ENCODE assay signal across 8 mouse cellular contexts in the genomic region with DNA sequence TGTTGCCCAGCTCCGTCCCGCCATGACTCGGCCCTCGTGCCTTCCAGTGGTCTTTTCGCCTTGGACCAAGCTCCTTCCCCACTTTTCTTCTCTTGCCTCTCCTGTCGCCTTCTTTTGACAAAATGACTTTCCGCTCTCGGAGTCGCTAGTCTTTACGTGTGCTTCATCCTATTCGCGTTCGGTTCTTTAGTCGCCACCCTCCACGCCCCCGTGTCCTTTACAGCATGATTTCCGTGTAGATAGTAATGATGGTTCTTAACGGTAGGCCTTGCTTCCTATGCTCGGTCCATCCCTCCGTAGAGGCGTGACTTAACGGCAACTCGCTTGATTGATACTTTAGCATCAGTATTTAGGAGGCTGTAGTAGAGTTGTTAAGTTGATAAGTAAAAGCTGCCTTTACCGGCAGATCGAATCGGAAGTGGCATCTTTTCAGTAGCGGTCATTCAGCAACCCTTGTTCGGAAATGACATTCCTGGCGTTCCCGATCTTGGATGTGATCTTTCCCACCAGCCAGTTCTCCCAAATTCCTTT. TPM values are rescaled to one million over a fixed set of nuclear protein-coding genes. Genes with fewer than 3 reads are reported as not detected.
DNase-seq lines count a peak whose midpoint lies in the region; ATAC-seq lines count a peak whose summit lies in the region.

No protein-coding gene starts in this region.

- H3K27me3 ChIP-seq in heart, embryonic 11.5 days (ENCODE audit: control insufficient read depth, insufficient read depth, low read length): no peaks in the 10 kb centered on the region
- H3K27me3 ChIP-seq in hindbrain, embryonic 11.5 days (ENCODE audit: control insufficient read depth, insufficient read depth, low read length): no peaks in the 10 kb centered on the region
- H3K27me3 ChIP-seq in liver, embryonic 13.5 days: no peaks in the 10 kb centered on the region

- intact Hi-C loops in heart, postnatal 36 days (cut with DNase I): loop anchor here (5.0 kb wide), 1 partner anchor 40 kb away; a partner anchor contains a TSS

- H3K4me2 ChIP-seq in heart, embryonic 11.5 days: peak overlapping the region; percentile 90
- H3K4me2 ChIP-seq in hindbrain, embryonic 11.5 days (replicated peaks; ENCODE audit: low read depth, low read length): peak overlapping the region; percentile 53
- H3K4me2 ChIP-seq in liver, embryonic 13.5 days: peak overlapping the region; percentile 82

- peaks cover 8% of the 10 kb centered on the region for H3K4me1 ChIP-seq in heart, embryonic 11.5 days (ENCODE audit: control insufficient read depth, insufficient read depth, low read length)
- peaks cover 6% of the 10 kb centered on the region for H3K4me1 ChIP-seq in hindbrain, embryonic 11.5 days (replicated peaks; ENCODE audit: control insufficient read depth, insufficient read depth, low read length)
- H3K4me1 ChIP-seq in liver, embryonic 13.5 days (replicated peaks): peaks cover 31% of the 10 kb centered on the region

- H3K9me3 ChIP-seq in heart, embryonic 11.5 days (replicated peaks; ENCODE audit: control insufficient read depth, low read length): no peaks in the 10 kb centered on the region
- H3K9me3 ChIP-seq in hindbrain, embryonic 11.5 days (ENCODE audit: control insufficient read depth, low read length): no peaks in the 10 kb centered on the region
- no peaks in the 10 kb centered on the region for H3K9me3 ChIP-seq in liver, embryonic 13.5 days (replicated peaks)

- peak overlapping the region; percentile 96 for H3K27ac ChIP-seq in heart, embryonic 11.5 days (ENCODE audit: low read depth, low read length)
- H3K27ac ChIP-seq in hindbrain, embryonic 11.5 days (ENCODE audit: low read depth, low read length): peak overlapping the region; percentile 73
- H3K27ac ChIP-seq in liver, embryonic 13.5 days: peak overlapping the region; percentile 93

- H3K4me3 ChIP-seq in heart, embryonic 11.5 days (ENCODE audit: low read depth, low read length): peak overlapping the region; percentile 81
- peak overlapping the region; percentile 56 for H3K4me3 ChIP-seq in hindbrain, embryonic 11.5 days (ENCODE audit: low read depth, low read length)
- H3K4me3 ChIP-seq in liver, embryonic 13.5 days (replicated peaks): peak overlapping the region; percentile 89

- H3K9ac ChIP-seq in heart, embryonic 11.5 days (ENCODE audit: low read depth, low read length): peak overlapping the region; percentile 84
- peak overlapping the region; percentile 64 for H3K9ac ChIP-seq in hindbrain, embryonic 11.5 days (ENCODE audit: low read depth, low read length)
- peak overlapping the region; percentile 90 for H3K9ac ChIP-seq in liver, embryonic 13.5 days

- WGBS in heart, embryonic 11.5 days (ENCODE audit: insufficient replicate concordance): under 1% methylated on average over 30 of the region's 30 CpGs
- WGBS in hindbrain, embryonic 11.5 days: under 1% methylated on average over 30 of the region's 30 CpGs
- WGBS in liver, embryonic 13.5 days (ENCODE audit: insufficient replicate concordance): under 1% methylated on average over 30 of the region's 30 CpGs

- H3K36me3 ChIP-seq in heart, embryonic 11.5 days (ENCODE audit: control insufficient read depth, insufficient read depth, low read length): peaks cover 14% of the 10 kb centered on the region
- peaks cover 15% of the 10 kb centered on the region; the same call in 1 of the 2 replicates for H3K36me3 ChIP-seq in hindbrain, embryonic 11.5 days (ENCODE audit: control insufficient read depth, insufficient read depth, low read length)
- peaks cover 36% of the 10 kb centered on the region for H3K36me3 ChIP-seq in liver, embryonic 13.5 days

- no peak for DNase-seq in heart, postnatal 36 days
- peak; percentile 83 for DNase-seq in CD4-positive helper T cell, adult 2 months (ENCODE audit: low read depth, low spot score)
- peak; percentile 35 for DNase-seq in c-Kit-positive CD71-negative TER-119-negative erythroid progenitor cells, embryonic 14.5 days (ENCODE audit: low read depth)
- DNase-seq in hindbrain, embryonic 11.5 days (ENCODE audit: low spot score): no peak
- no peak for DNase-seq in liver, embryonic 13.5 days
- DNase-seq in right cerebral cortex, postnatal 36 days (ENCODE audit: low spot score in 2 of 2): peak; percentile 62 to 63
- no peak for DNase-seq in adrenal gland, adult 2 months

- ATAC-seq in heart, embryonic 11.5 days (replicated peaks; ENCODE audit: insufficient number of reproducible peaks, low FRiP score, low TSS enrichment): no peak
- ATAC-seq in hindbrain, embryonic 11.5 days (ENCODE audit: low FRiP score): 0 out of 2 replicates have a peak, but pooled peaks have one; percentile 12
- ATAC-seq in liver, embryonic 13.5 days (ENCODE audit: low read depth): no peak

RNA-seq across cellular contexts. Expression of a gene that starts 0.5 kb away (rescaled TPM):
- 491 and 516 TPM in 2 replicates for polyA plus RNA-seq in heart, embryonic 11.5 days (2014; fragmentation: Nextera tagmentation; extraction: Ambion mirVana)
- total RNA-seq in heart, postnatal 36 days (2021): 100 to 1,000 TPM; 164 to 174 TPM
- 736 and 767 TPM in 2 replicates for polyA plus RNA-seq in hindbrain, embryonic 11.5 days (2014; fragmentation: Nextera tagmentation; extraction: Ambion mirVana)
- polyA plus RNA-seq in liver, embryonic 13.5 days (2015; fragmentation: Nextera tagmentation; extraction: Ambion mirVana): 376 and 404 TPM in 2 replicates
- 100 to 1,000 TPM; 218 to 316 TPM for total RNA-seq in adrenal gland, adult 2 months (2021)
- 48.9 and 64.9 TPM in 2 replicates for polyA plus RNA-seq in adrenal gland, adult 2 months (2012; rRNA removed)

RNA-seq across cellular contexts. Expression of a gene that starts 0.6 kb away (rescaled TPM):
- polyA plus RNA-seq in heart, embryonic 11.5 days (2014; fragmentation: Nextera tagmentation; extraction: Ambion mirVana): 12.8 and 14.9 TPM in 2 replicates
- 1 to 10 TPM; 5.2 to 6.8 TPM for total RNA-seq in heart, postnatal 36 days (2021)
- 8.1 and 8.6 TPM in 2 replicates for polyA plus RNA-seq in hindbrain, embryonic 11.5 days (2014; fragmentation: Nextera tagmentation; extraction: Ambion mirVana)
- 6.3 and 6.9 TPM in 2 replicates for polyA plus RNA-seq in liver, embryonic 13.5 days (2015; fragmentation: Nextera tagmentation; extraction: Ambion mirVana)
- 10 to 100 TPM in 1 of 2 experiments, 1 to 10 TPM in 1; 5.7 to 10.6 TPM for total RNA-seq in adrenal gland, adult 2 months (2021)
- 1.9 and 2.3 TPM in 2 replicates for polyA plus RNA-seq in adrenal gland, adult 2 months (2012; rRNA removed)

RNA-seq across cellular contexts. Expression of a gene that starts 10.4 kb away (rescaled TPM):
- 0.31 TPM in 1 of 2 replicates, not detected in the other for polyA plus RNA-seq in heart, embryonic 11.5 days (2014; fragmentation: Nextera tagmentation; extraction: Ambion mirVana)
- under 1 TPM; 0.33 to 0.43 TPM for total RNA-seq in heart, postnatal 36 days (2021)
- 0.20 and 0.49 TPM in 2 replicates for polyA plus RNA-seq in hindbrain, embryonic 11.5 days (2014; fragmentation: Nextera tagmentation; extraction: Ambion mirVana)
- polyA plus RNA-seq in liver, embryonic 13.5 days (2015; fragmentation: Nextera tagmentation; extraction: Ambion mirVana): 1.3 TPM in 1 of 2 replicates, not detected in the other
- 1 to 10 TPM; 1.7 to 1.9 TPM for total RNA-seq in adrenal gland, adult 2 months (2021)
- polyA plus RNA-seq in adrenal gland, adult 2 months (2012; rRNA removed): 0.26 TPM in 1 of 2 replicates, not detected in the other

RNA-seq across cellular contexts. Expression of a gene that starts 27.4 kb away (rescaled TPM):
- 106 and 118 TPM in 2 replicates for polyA plus RNA-seq in heart, embryonic 11.5 days (2014; fragmentation: Nextera tagmentation; extraction: Ambion mirVana)
- total RNA-seq in heart, postnatal 36 days (2021): 10 to 100 TPM; 87.9 to 88.4 TPM
- polyA plus RNA-seq in hindbrain, embryonic 11.5 days (2014; fragmentation: Nextera tagmentation; extraction: Ambion mirVana): 69.4 and 71.5 TPM in 2 replicates
- 89.4 and 92.9 TPM in 2 replicates for polyA plus RNA-seq in liver, embryonic 13.5 days (2015; fragmentation: Nextera tagmentation; extraction: Ambion mirVana)
- total RNA-seq in adrenal gland, adult 2 months (2021): 100 to 1,000 TPM; 229 to 231 TPM
- polyA plus RNA-seq in adrenal gland, adult 2 months (2012; rRNA removed): 145 and 186 TPM in 2 replicates

RNA-seq across cellular contexts. Expression of a gene that starts 38.6 kb away (rescaled TPM):
- 1.3 TPM in 2 replicates for polyA plus RNA-seq in heart, embryonic 11.5 days (2014; fragmentation: Nextera tagmentation; extraction: Ambion mirVana)
- total RNA-seq in heart, postnatal 36 days (2021): 1 to 10 TPM; 1.1 to 2.1 TPM
- 1.7 TPM in 2 replicates for polyA plus RNA-seq in hindbrain, embryonic 11.5 days (2014; fragmentation: Nextera tagmentation; extraction: Ambion mirVana)
- 1.5 TPM in 2 replicates for polyA plus RNA-seq in liver, embryonic 13.5 days (2015; fragmentation: Nextera tagmentation; extraction: Ambion mirVana)
- total RNA-seq in adrenal gland, adult 2 months (2021): 10 to 100 TPM; 13.9 to 14.1 TPM
- polyA plus RNA-seq in adrenal gland, adult 2 months (2012; rRNA removed): 20.1 and 22.3 TPM in 2 replicates

Comparison
In these comparisons a context has a peak if more than half of its experiments do, and no peak if none do; other contexts are left out.
1. DNase-seq: peak in CD4-positive helper T cell, adult 2 months (single experiment), c-Kit-positive CD71-negative TER-119-negative erythroid progenitor cells, embryonic 14.5 days (single experiment) and right cerebral cortex, postnatal 36 days (2 of 2); none in heart, postnatal 36 days (0 of 2), hindbrain, embryonic 11.5 days (single experiment), liver, embryonic 13.5 days (single experiment) and adrenal gland, adult 2 months (single experiment).
2. Peak in every context shown above with its lines, with median percentiles within 50 percentile points of each other: H3K27ac ChIP-seq, H3K4me2 ChIP-seq, H3K4me3 ChIP-seq and H3K9ac ChIP-seq.